Mouse (Mus musculus) cerebellum, postnatal 36 days (tissue): ENCODE results near the gene Crebzf.

ENCODE experiments used
- DNase-seq, 2 experiments: peaks; one replicate each; pipeline ENCODE4 v3.0.0; 2021 to 2022; ENCODE audit warnings: mixed read lengths in 2 of 2

Crebzf gene

GRCm38 (mm10) chr7:90482607-90483006 lies 40.1 kb downstream of the Crebzf start:
- no peak for DNase-seq
